Mouse (Mus musculus) heart, adult 9 months (tissue): ENCODE results near the gene Abcg8.

Source experiments
- DNase-seq, 2 experiments: peaks; one replicate each; pipeline ENCODE4 v3.0.0; 2022; ENCODE audit warnings: low spot score in 2 of 2

Abcg8 gene

DNA sequence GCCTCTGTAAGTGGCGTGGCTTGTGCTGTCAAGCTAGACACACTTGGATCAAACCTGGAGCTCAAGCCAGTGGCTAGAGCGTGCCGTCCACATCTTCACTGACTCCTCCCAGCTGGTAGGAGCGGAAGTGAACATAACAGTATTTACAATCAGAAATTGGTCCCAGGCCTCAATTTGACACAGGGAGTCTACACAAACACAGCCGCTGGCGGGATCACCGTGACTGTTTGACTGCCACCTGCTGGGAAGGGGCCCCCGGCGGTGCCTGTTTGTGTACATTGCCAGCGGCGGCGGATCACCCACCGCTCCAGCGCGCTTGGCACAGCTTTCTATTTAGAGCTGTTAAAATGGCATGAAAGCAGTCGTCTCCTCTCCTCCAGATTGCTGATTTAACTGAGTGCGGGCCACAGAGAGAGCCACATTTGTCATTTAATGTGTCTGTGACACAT lies 33.3 kb downstream of the Abcg8 start:
- no peak for DNase-seq

DNA sequence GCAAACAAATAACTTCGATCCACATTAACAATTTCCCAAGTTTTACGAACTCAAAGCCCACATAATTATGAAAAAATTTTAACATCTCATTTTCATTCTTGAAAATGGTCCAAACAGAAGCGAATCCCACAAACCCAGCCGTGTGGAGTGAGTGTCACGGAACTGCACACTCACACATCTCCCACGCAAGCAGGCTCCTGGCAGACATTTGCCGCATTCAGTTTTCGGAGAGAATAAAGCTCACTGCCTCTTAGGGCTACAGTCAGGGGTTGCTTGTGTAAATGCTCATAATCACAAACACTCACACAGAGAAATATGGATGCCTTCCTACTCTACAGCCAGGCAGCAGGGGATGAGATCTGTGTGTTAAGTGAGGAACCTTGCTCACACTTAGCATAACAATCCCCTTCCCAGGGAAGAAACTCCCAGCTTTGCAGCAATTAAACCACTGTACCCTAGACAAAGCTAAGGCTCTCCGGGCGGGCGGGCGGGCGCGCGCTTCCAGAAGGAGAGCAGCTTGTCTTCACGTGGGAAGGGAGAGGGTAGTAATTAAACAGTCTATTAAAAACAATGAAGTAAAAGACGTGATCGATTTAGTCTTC lies 37.6 kb downstream of the Abcg8 start:
- DNase-seq: no peak

DNA sequence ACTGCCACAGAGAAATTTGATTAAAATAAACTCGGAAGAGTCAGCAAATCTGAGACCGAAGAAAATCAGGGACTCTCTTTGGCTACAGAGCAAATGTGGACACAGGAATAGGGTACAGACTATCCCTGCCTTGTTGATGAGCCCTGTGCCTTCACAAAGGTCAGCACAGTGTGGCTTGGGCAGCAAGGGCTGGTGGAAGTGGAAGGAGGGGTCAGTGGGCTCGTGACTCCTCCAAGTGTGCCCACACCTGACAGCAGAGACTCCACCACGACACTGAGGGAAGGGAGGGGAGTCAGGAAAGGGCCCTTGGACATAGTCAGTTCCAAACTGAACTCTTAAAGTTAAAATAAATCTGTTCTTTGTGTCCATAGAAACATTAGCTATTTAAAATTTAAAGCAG lies 38.8 kb downstream of the Abcg8 start:
- DNase-seq: no peak

DNA sequence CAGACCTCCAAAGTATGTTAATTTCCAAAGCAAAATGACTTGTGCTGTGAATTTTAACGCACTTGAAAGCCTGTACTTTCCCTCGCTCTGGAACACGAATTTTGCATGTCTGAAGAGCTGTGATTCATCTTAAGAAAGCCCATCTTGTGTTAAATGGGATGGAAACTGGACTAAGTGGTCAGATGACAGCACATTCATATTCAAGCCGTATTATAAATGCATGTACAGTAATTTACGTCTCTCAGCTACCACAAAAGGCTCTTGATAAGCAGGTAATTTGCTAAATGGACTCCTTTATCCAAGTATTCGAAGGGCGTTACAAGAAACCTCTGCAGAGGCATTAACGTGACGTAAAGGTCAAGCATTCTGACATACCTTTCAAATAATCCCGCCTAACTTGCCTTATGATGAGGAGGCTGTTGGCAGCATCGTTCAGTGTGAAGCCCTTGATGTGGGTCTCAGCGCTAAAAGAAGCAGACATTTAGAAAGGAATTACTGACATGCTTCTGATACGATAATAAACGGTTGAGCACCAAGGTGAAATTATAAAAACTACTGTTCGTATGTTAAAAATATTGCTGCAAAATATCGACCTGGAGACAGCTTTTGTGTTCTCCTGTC lies 40.3 kb downstream of the Abcg8 start:
- DNase-seq: no peak

DNA sequence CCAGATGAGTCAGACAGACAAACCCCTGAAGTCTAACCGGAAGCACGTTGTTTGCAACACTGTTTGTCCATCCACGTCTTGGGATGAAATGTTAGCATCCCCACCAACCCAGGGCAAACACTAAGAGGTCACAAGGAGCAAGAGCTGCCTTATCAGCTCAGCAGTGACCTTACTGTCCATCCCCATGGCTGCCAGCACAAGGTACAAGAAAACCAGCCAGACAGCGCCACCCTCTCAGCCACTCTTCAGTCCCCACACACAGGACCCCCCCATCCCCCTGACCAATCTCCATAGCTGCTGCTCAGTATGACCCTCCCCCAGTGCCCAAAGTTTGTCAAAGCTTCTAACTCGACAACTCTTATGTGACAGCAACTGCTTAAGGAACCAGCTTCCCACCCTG lies 41.3 kb downstream of the Abcg8 start:
- DNase-seq: no peak

DNA sequence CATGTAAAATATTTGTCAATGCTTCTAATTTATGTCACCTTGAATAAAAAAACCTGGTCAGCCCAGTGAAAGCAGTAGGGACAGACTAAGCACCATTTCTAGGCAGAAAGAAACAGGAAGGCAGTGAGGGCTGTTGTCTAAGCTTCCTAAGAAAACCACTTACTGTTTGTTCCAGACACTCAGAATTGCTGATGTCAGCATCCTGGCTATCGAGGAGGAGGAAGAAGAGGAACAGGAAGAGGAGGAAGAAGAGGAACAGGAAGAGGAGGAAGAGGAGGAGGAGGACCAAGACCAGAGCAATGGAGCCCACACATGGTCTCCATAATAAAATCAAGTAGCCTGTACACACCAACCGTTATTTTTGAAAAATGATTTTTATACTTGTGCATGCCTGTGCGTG lies 43.0 kb downstream of the Abcg8 start:
- no peak for DNase-seq

DNA sequence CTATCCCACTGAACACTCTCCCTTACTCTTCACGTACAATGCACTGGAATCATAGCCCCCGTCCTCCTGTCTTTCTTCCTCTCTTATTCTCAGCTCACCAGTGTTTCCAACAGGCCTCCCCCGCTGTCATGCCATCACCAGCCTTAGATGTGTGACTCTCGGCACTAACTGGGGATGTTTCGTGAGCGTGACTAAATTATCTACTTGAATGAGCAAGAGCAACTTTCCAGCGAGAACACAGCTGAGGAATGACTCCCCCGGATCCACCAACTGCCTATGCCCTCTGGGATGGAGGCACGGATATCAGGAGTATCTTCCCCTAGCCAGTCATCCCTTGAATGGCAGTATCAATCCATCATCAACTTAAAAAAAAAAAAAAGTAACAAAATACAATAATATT lies 47.9 kb downstream of the Abcg8 start:
- DNase-seq: no peak

DNA sequence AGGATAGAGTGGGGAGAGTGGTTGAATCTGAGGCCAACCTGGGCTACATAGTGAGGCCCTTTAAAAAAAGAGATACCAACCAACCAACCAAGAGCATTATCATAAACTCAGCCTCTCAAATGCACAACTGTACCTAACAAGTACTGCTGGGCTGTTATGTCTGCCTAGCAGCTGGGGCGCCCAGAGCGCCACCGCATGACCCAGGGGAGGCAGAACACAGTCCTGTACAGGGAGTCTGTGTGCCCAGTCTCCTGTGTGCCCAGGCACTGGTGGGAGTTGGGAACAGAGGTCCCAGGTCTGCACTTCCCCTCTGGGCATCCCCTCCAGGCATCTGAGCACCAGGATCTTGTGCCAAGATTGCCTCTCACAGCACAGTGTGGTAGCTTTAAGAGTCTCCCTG lies 49.1 kb downstream of the Abcg8 start:
- DNase-seq: no peak

DNA sequence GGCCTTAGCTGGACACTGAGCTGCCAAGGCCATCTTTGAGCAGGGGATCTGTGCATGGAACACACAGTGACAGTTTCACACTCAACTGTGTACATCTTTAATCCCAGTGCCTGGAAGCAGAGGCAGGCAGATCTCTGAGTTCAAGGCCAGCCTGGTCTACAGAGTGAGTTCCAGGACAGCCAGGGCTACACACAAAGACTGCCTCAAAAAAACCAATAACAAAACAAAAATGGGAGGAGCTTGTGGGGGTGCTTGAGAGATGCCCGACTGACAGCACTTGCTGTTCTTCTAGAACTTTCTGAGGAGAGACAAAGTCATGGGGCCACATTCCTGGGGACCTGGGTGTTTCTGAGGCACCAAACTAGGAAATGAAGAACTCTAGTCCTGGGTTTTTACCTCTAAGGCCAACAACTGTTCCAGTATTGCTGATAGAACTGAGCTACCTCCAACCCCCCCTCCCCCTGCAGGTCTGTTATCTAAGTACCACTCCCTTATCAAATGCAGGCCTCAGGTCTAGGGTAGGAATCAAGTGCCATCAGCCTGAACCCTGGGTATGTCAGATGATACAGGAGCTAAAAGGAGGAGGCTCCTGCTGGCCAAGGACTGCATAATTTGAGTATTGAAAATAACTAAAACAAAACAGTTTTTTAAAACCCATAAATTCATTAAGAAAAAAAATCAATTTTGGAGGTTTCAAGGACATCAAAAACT lies 52.3 kb downstream of the Abcg8 start:
- DNase-seq: no peak

DNA sequence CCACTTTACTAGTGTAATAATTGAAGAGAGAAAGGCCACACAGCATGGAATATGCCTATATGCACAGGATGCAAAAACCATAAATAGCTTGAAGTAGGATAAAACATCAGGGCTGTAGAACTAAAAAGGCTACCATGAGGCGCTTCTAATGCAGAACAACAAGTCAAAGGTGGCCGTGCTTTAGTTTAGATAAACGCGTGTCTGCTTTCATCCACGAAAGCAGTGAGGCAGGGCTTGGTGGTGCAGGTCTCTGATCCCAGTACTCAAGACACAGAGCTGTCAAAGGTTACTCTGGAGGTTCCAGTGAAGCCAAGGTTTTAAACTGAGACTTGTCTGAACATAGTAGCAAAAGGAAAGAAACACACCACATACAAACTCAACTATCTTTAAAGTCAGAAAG lies 53.0 kb downstream of the Abcg8 start:
- no peak for DNase-seq

DNA sequence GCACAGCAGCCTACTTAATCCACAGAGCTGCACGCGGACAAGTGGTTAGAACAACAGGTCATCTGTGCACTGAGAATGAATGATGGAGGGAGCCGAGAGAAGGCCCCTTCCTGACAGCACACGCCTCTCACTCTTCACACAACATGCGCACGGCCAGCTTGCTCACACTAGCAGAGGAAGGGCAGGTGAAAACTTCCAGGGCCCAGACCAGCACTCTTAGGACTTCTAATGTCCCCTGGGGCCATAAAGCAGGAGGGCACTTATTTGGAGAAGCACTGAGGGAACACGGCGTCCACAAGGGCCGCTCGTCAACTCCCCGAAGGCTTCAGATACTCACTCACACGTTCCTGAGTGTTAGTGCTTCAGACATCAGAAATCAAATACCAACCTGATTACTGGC lies 55.3 kb downstream of the Abcg8 start:
- no peak for DNase-seq

DNA sequence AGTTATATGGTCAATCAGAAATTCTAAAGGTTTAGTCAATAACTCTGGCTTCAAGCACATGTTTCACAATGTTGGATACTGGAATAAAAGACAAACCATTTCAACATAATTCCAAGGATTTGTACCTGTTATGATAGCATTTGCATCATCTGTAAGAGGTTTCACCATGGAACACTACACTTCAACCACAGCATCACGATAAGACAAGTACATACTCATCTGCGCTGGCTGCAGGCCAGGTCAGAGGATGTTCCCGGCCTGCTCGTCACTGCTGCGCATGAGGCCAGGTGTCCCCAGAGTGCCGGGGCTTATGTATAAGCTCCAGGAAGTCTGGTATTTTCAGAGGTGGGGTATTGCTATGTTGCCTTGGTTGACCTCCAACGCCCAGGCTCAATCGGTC lies 56.5 kb downstream of the Abcg8 start:
- no peak for DNase-seq

DNA sequence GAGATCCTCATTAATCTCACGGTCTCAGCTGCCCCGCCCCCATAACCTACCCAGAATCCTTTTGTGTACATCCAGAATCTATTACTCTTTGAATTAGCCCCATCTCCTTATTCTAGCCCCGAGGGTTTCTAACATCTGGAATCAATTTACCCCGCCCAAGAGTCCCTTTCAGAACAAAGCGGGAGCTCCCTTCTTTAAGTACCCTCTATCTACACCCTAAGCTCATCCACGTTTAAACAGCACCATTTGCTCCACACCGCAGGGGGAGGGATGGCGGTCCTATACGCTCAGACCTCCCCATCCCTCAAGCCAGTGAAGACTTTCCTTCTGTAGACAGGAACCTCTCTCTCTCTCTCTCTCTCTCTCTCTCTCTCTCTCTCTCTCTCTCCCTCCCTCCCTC lies 60.6 kb downstream of the Abcg8 start:
- DNase-seq: no peak

DNA sequence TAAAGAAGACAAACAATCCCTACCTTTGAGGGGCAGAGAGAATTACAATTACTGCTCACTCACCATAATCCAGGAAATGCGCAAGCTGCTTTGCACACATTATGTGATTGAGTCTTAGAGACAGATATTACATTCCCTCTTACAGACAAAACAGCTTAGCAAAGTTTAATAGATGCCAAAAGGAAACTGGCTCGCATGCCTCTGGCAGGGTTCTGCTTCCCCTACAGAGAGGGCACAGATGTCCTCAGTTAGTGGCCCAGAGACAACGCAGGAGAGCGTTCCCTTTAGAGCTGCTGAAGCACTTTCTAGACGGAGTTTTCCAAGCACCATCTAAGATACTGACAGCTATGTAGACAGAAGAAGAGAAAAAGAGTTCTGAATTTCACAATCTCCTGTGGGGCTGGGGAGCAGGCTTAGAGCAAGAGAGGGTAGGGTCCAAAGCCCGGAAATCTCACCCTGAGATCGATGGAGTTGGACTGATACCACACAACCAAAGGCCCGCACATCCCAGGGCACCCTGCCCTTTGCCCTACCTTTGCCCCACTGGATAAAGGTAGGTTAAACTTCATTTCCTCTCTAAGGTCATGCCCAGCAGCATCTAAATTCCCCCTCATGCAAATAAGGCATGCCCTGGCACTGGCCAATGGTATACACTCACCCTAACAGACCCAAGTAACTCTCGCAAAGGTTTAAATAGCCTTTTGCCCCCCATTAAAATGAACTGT lies 62.1 kb downstream of the Abcg8 start:
- DNase-seq: no peak

DNA sequence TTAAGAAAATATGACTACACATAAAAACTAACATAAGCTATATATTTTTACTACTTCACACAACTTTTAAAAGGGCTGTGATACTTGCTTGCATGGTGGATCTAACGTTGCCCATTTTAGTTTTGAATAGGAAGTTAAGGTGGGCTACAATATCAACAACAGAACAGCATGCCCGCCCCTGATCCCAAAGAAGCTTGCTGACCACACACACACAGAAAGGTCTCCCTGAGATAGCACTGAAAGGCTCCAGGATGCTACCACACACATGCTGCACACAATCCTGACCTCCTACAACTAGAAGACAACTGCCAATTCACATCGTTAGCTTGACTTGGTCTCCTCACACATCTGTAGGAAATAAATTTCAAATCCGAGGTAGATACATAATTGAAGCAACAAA lies 68.2 kb downstream of the Abcg8 start:
- DNase-seq: no peak

DNA sequence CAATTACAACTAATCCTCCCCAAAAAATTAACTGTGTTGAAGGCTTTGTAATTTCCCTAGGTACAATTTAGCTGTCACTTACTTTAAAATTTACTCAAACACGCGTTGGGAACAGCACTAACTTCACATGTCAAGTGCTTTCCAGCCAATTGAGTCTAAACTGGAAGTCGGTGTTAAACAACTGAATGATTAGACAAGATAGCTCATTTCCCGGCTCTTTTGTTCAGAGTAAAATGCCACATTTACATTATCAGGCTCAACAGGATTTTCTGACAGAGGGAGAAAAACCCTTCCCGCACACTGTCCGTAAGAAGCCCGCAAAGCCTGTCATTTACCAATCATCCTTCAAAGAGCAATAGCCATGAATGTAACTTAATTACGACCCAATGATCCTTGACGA lies 68.9 kb downstream of the Abcg8 start:
- DNase-seq: no peak

DNA sequence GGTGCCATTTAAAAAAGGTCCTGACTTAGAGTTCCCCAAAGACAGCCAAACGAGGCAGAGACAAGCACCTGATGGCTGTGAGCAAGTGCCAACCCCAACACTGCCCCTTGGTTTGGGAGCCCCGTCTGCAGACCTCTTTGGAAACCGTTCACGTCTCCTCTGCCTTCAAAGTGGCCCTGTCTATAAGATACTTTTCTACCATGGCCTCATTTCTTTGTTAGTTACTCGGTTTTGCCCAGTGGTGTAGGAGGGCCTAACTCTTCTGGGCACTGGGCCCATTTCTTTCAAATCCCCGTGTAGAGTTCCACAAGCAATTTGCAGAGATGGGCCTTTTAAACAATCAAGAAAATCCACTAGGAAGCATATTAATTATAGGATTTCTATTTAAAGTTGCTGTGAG lies 71.1 kb downstream of the Abcg8 start:
- DNase-seq: no peak

DNA sequence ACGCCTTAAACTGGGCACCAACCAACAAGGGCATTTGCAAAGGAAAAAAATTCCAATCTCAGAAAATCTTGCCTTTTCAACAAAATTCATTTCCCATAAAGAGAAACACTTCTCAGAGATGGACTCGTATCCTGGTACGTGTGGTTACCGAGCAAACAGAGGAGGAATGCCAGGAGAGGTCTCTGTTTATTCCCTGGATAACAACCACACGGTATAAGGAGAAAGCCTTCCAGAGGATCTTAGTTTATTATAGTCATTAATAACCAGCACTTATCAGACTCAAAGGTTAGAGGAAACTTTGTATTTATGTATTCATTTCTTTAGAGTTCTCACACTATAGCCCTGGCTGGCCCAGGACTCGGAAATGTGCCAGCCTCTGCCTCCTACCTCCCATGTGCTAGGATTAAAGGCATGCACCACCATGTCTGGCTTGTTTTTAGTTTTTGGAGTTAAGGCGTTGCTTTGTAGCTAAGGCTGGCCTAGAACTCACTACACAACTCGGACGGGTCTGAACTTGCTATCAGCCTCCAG lies 72.1 kb downstream of the Abcg8 start:
- no peak for DNase-seq

DNA sequence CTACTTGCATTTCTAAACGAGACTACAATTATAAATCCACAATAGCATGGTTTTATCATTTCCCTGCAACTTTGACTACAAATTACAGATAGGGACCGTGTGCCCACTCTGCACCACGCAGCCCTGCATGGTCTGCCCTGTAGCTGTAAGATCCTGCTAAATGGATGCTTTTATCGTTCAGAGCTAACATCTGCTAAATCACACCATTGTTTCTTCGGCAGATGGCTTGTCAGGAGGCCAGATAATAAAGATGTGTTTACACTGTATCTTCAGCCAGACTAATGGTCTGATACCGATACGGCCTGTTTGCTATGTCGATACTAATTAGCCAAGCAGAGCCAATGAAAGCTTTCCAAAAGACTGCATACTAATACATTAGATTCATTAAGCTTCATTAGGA lies 73.2 kb downstream of the Abcg8 start:
- no peak for DNase-seq
